Mouse (Mus musculus) adrenal gland, adult 18-20 months (tissue): ENCODE data around the gene Fpgt. TPM values are rescaled to one million over a fixed set of nuclear protein-coding genes. Genes with fewer than 3 reads are reported as not detected.
A peak's percentile ranks its signal among the peaks of the same experiment; 100 is the strongest.

Experiments
- DNase-seq, 2 experiments: peaks; one replicate each; pipeline ENCODE4 v3.0.0; 2021 to 2022; ENCODE audit warnings: low spot score in 2 of 2
- long read RNA-seq, 2 experiments: library from polyadenylated mRNA; stranded (forward); transcript quantifications; one replicate each; pipeline ENCODE4 v2.0.0; 2021
- total RNA-seq, 2 experiments: library from RNA; stranded (reverse); gene quantifications; 1 replicate in 1 of 2; 2 replicates in 1 of 2; pipeline ENCODE4 v1.2.3; 2021

The Fpgt gene
- total RNA-seq: 10 to 100 TPM; 24.6 to 37.7 TPM
- long read RNA-seq, experiment 1, transcript Fpgt-201 (4 exons, 3,518 nt): major isoform, 13 of 20 reads
- long read RNA-seq, experiment 1, partial matches to known transcripts: 0 of 20 reads
- long read RNA-seq, experiment 1, other reads (novel, unspliced or antisense): 4 of 20 reads
- long read RNA-seq, experiment 2, transcript Fpgt-201 (4 exons, 3,518 nt): major isoform, 37 of 50 reads
- long read RNA-seq, experiment 2, partial matches to known transcripts: 1 of 50 reads
- long read RNA-seq, experiment 2, other reads (novel, unspliced or antisense): 9 of 50 reads

- peak; percentile 82 to 87 for DNase-seq
Measured at GRCm38 (mm10) chr3:155093116-155093956, at the start of gene Fpgt, which contains the start of gene Lrriq3. TSS of gene Fpgt (minus strand) at chr3:155093403. TSS of gene Lrriq3 (plus strand) at chr3:155093434.

GRCm38 (mm10) chr3:155141047-155141446, 47.8 kb upstream of the Fpgt start:
- no peak for DNase-seq

GRCm38 (mm10) chr3:155137737-155138136, 44.5 kb upstream of the Fpgt start:
- no peak for DNase-seq

GRCm38 (mm10) chr3:155105957-155106356, 12.8 kb upstream of the Fpgt start:
- DNase-seq: no peak

GRCm38 (mm10) chr3:155099266-155099665, 6.1 kb upstream of the Fpgt start:
- no peak for DNase-seq

GRCm38 (mm10) chr3:155092081-155092480, 1.1 kb downstream of the Fpgt start:
- DNase-seq: no peak

GRCm38 (mm10) chr3:155077908-155078307, 15.3 kb downstream of the Fpgt start:
- DNase-seq: no peak

- no peak for DNase-seq
Measured at GRCm38 (mm10) chr3:155059449-155059822, 33.8 kb downstream of the Fpgt start.

- DNase-seq: no peak
Measured at GRCm38 (mm10) chr3:155058800-155059448, 34.3 kb downstream of the Fpgt start.

- DNase-seq: no peak
Measured at GRCm38 (mm10) chr3:155057566-155057965, 35.6 kb downstream of the Fpgt start.

- DNase-seq: no peak
Measured at GRCm38 (mm10) chr3:155056606-155057005, 36.6 kb downstream of the Fpgt start.

GRCm38 (mm10) chr3:155055231-155055916, 37.8 kb downstream of the Fpgt start, which contains the start of gene Tnni3k:
TSS of gene Tnni3k (minus strand) at chr3:155055407.
- DNase-seq: no peak

- no peak for DNase-seq
Measured at GRCm38 (mm10) chr3:155053189-155053588, 40.0 kb downstream of the Fpgt start.

GRCm38 (mm10) chr3:155052021-155052420, 41.2 kb downstream of the Fpgt start:
- no peak for DNase-seq

GRCm38 (mm10) chr3:155039012-155039836, 54.0 kb downstream of the Fpgt start:
- DNase-seq: no peak

Other genes with a start within 250 kb of the Fpgt start
- gene Tnni3k, start 38.0 kb downstream of the Fpgt start, total RNA-seq: not detected
- gene Lrriq3, start within 50 bp of the Fpgt start, total RNA-seq: 1 to 10 TPM in 1 of 2 experiments, under 1 TPM in 1; 0.86 to 1.1 TPM